Mouse (Mus musculus): ENCODE data around the gene Icos. TPM values are rescaled to one million over a fixed set of nuclear protein-coding genes. Genes with fewer than 3 reads are reported as not detected.

Gene Icos
- not detected for polyA plus RNA-seq (2012; fragmentation: generic; extraction: Trizol)
- long read RNA-seq, experiment 1: 0 reads
- long read RNA-seq, experiment 2: 0 reads

GRCm38 (mm10) chr1:60977641-60978040 lies at the start of gene Icos:
Icos (plus strand) TSS chr1:60977927.
- H3K4me3 ChIP-seq (ENCODE audit: insufficient read depth, poor library complexity, severe bottlenecking): no peak within 1 kb of the TSS
- no peak within 1 kb of the TSS for H3ac ChIP-seq (ENCODE audit: control insufficient read depth, insufficient read length, low read depth)
- no peaks in the 10 kb centered on the region for H3K79me3 ChIP-seq (ENCODE audit: low read depth)
- TF ChIP-seq MYOG (IDR thresholded peaks at IDR 0.05; ENCODE audit: control insufficient read depth, extremely low read depth, insufficient read length): no peak
- no peak for TF ChIP-seq MAX (IDR thresholded peaks at IDR 0.05)
- no peak for TF ChIP-seq USF1 (IDR thresholded peaks at IDR 0.05; ENCODE audit: low read depth)
- no peak for TF ChIP-seq FOSL1 (IDR thresholded peaks at IDR 0.05; ENCODE audit: insufficient read depth, low read length, poor library complexity, severe bottlenecking)
- TF ChIP-seq CEBPB (IDR thresholded peaks at IDR 0.05; ENCODE audit: low read depth): no peak
- TF ChIP-seq MYOD1 (IDR thresholded peaks at IDR 0.05; ENCODE audit: control insufficient read depth, insufficient read length, low read depth): no peak
- TF ChIP-seq CTCF (IDR thresholded peaks at IDR 0.05; ENCODE audit: control insufficient read depth, insufficient read depth, insufficient read length): no peak
- no peaks in the 10 kb centered on the region for H3K36me3 ChIP-seq (ENCODE audit: control insufficient read depth, insufficient read depth)
- H3K27me3 ChIP-seq (ENCODE audit: control insufficient read depth, insufficient read depth, insufficient read length): no peaks in the 10 kb centered on the region
- H3K79me2 ChIP-seq (ENCODE audit: control insufficient read depth, insufficient read depth): no peaks in the 10 kb centered on the region

- Histone ChIP-seq H3K79me3 (ENCODE audit: low read depth) (no peaks in the 10 kb centered on the region), H3ac (ENCODE audit: control insufficient read depth, insufficient read length, low read depth) (no peak overlapping the region), H3K79me2 (ENCODE audit: control insufficient read depth, insufficient read depth) (no peaks in the 10 kb centered on the region), H3K27me3 (ENCODE audit: control insufficient read depth, insufficient read depth, insufficient read length) (no peaks in the 10 kb centered on the region), H3K36me3 (ENCODE audit: control insufficient read depth, insufficient read depth) (no peaks in the 10 kb centered on the region), H3K4me3 (ENCODE audit: insufficient read depth, poor library complexity, severe bottlenecking) (no peak overlapping the region)
- no peak for TF ChIP-seq MYOD1 (IDR thresholded peaks at IDR 0.05; ENCODE audit: control insufficient read depth, insufficient read length, low read depth)
- TF ChIP-seq MAX (IDR thresholded peaks at IDR 0.05): no peak
- TF ChIP-seq MYOG (IDR thresholded peaks at IDR 0.05; ENCODE audit: control insufficient read depth, extremely low read depth, insufficient read length): no peak
- TF ChIP-seq USF1 (IDR thresholded peaks at IDR 0.05; ENCODE audit: low read depth): no peak
- no peak for TF ChIP-seq CTCF (IDR thresholded peaks at IDR 0.05; ENCODE audit: control insufficient read depth, insufficient read depth, insufficient read length)
- no peak for TF ChIP-seq CEBPB (IDR thresholded peaks at IDR 0.05; ENCODE audit: low read depth)
- TF ChIP-seq FOSL1 (IDR thresholded peaks at IDR 0.05; ENCODE audit: insufficient read depth, low read length, poor library complexity, severe bottlenecking): no peak
Measured at GRCm38 (mm10) chr1:60929036-60929435, 48.7 kb upstream of the Icos start.

DNA sequence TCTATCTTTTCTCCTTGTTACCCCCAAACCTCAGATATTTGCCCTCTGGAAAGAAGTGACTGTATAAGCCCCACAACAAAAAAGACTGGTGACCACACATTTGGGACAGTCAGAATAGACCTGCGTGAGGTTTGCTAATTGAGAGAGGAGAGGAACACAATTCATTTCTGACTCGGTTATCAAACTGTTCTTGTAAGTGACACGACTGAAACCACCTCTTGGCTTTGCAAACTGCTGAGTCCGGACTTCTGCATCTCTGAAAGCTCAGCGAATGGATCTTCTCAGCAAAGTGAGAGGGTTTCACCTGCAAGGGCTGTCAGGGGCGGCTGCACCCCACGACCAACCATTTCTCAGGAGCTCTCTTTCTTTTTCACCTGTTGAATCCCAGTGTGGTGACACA lies 47.3 kb upstream of the Icos start:
- Histone ChIP-seq H3K79me3 (ENCODE audit: low read depth) (no peaks in the 10 kb centered on the region), H3K4me3 (ENCODE audit: insufficient read depth, poor library complexity, severe bottlenecking) (no peak overlapping the region), H3K79me2 (ENCODE audit: control insufficient read depth, insufficient read depth) (no peaks in the 10 kb centered on the region), H3ac (ENCODE audit: control insufficient read depth, insufficient read length, low read depth) (no peak overlapping the region), H3K27me3 (ENCODE audit: control insufficient read depth, insufficient read depth, insufficient read length) (no peaks in the 10 kb centered on the region), H3K36me3 (ENCODE audit: control insufficient read depth, insufficient read depth) (no peaks in the 10 kb centered on the region)
- TF ChIP-seq CTCF (IDR thresholded peaks at IDR 0.05; ENCODE audit: control insufficient read depth, insufficient read depth, insufficient read length): no peak

- H3K4me3 ChIP-seq (ENCODE audit: insufficient read depth, poor library complexity, severe bottlenecking): no peak overlapping the region
- no peaks in the 10 kb centered on the region for H3K27me3 ChIP-seq (ENCODE audit: control insufficient read depth, insufficient read depth, insufficient read length)
- TF ChIP-seq MYOG (IDR thresholded peaks at IDR 0.05; ENCODE audit: control insufficient read depth, extremely low read depth, insufficient read length) (no peak), MAX (IDR thresholded peaks at IDR 0.05) (no peak)
- no peaks in the 10 kb centered on the region for H3K79me2 ChIP-seq (ENCODE audit: control insufficient read depth, insufficient read depth)
- no peaks in the 10 kb centered on the region for H3K79me3 ChIP-seq (ENCODE audit: low read depth)
- H3ac ChIP-seq (ENCODE audit: control insufficient read depth, insufficient read length, low read depth): no peak overlapping the region
- H3K36me3 ChIP-seq (ENCODE audit: control insufficient read depth, insufficient read depth): no peaks in the 10 kb centered on the region
Measured at GRCm38 (mm10) chr1:60935968-60936581, 41.7 kb upstream of the Icos start.

DNA sequence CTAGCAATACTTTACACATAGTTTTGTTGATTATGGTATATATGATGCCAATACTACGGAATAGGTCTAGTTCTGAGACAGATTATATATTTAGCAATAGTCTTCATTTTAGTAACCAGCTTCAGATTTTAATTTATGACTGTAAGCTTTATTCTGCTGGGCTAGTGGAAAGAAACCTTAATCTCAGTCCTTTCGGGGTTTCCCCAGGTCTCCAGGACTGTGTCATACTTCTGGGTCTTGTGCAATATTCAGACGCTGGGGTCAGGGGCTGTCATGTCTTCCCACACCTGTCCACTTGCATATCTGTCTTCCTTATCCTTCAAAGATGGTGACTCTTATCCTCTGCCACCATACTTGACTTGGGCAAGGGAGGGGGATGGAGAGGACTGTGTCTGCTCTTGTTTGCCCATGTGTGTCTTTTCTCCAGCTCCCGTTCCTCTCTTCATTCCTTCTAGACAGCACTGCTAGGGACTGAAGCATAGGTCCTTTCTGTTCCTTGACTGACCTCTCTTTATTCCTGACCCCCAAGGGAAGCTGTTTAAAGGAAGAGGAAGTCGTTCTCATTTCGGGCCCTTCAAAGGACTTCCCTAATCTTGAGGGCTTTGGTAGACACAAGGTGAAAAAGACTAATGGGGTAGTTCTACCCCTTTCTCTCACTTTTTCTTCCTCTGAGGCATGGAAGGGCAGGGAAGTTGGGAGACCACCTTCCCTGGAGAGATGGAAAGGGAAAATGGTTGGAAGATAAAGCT lies 40.6 kb upstream of the Icos start:
- H3ac ChIP-seq (ENCODE audit: control insufficient read depth, insufficient read length, low read depth): no peak overlapping the region
- no peaks in the 10 kb centered on the region for H3K36me3 ChIP-seq (ENCODE audit: control insufficient read depth, insufficient read depth)
- no peaks in the 10 kb centered on the region for H3K79me3 ChIP-seq (ENCODE audit: low read depth)
- H3K79me2 ChIP-seq (ENCODE audit: control insufficient read depth, insufficient read depth): no peaks in the 10 kb centered on the region
- H3K4me3 ChIP-seq (ENCODE audit: insufficient read depth, poor library complexity, severe bottlenecking): no peak overlapping the region
- H3K27me3 ChIP-seq (ENCODE audit: control insufficient read depth, insufficient read depth, insufficient read length): no peaks in the 10 kb centered on the region
- no peak for TF ChIP-seq FOSL1 (IDR thresholded peaks at IDR 0.05; ENCODE audit: insufficient read depth, low read length, poor library complexity, severe bottlenecking)
- no peak for TF ChIP-seq MYOG (IDR thresholded peaks at IDR 0.05; ENCODE audit: control insufficient read depth, extremely low read depth, insufficient read length)
- TF ChIP-seq MYOD1 (IDR thresholded peaks at IDR 0.05; ENCODE audit: control insufficient read depth, insufficient read length, low read depth): no peak
- no peak for TF ChIP-seq CTCF (IDR thresholded peaks at IDR 0.05; ENCODE audit: control insufficient read depth, insufficient read depth, insufficient read length)
- no peak for TF ChIP-seq CEBPB (IDR thresholded peaks at IDR 0.05; ENCODE audit: low read depth)
- no peak for TF ChIP-seq USF1 (IDR thresholded peaks at IDR 0.05; ENCODE audit: low read depth)
- no peak for TF ChIP-seq MAX (IDR thresholded peaks at IDR 0.05)

GRCm38 (mm10) chr1:60938256-60938655 lies 39.5 kb upstream of the Icos start:
- Histone ChIP-seq H3K79me3 (ENCODE audit: low read depth) (no peaks in the 10 kb centered on the region), H3K27me3 (ENCODE audit: control insufficient read depth, insufficient read depth, insufficient read length) (no peaks in the 10 kb centered on the region), H3K4me3 (ENCODE audit: insufficient read depth, poor library complexity, severe bottlenecking) (no peak overlapping the region), H3K36me3 (ENCODE audit: control insufficient read depth, insufficient read depth) (no peaks in the 10 kb centered on the region), H3K79me2 (ENCODE audit: control insufficient read depth, insufficient read depth) (no peaks in the 10 kb centered on the region), H3ac (ENCODE audit: control insufficient read depth, insufficient read length, low read depth) (no peak overlapping the region)
- no peak for TF ChIP-seq FOSL1 (IDR thresholded peaks at IDR 0.05; ENCODE audit: insufficient read depth, low read length, poor library complexity, severe bottlenecking)
- TF ChIP-seq CTCF (IDR thresholded peaks at IDR 0.05; ENCODE audit: control insufficient read depth, insufficient read depth, insufficient read length): no peak
- no peak for TF ChIP-seq MAX (IDR thresholded peaks at IDR 0.05)
- no peak for TF ChIP-seq USF1 (IDR thresholded peaks at IDR 0.05; ENCODE audit: low read depth)
- TF ChIP-seq MYOD1 (IDR thresholded peaks at IDR 0.05; ENCODE audit: control insufficient read depth, insufficient read length, low read depth): no peak

Data from C2C12 (cell line).